Mouse (Mus musculus): ENCODE measurements around the gene Rbfox1. TPM values are rescaled to one million over a fixed set of nuclear protein-coding genes. Genes with fewer than 3 reads are reported as not detected.

The Rbfox1 gene
- polyA plus RNA-seq, 1 experiment from 2014 or later, result 13.9 TPM

- Histone ChIP-seq H3K9me3 (ENCODE audit: control insufficient read depth, low read length) (no peaks in the 10 kb centered on the region), H3K9ac (ENCODE audit: low read depth, low read length) (no peak overlapping the region), H3K4me3 (ENCODE audit: low read depth, low read length) (no peak overlapping the region), H3K4me1 (ENCODE audit: control insufficient read depth, insufficient read depth, low read length) (no peaks in the 10 kb centered on the region), H3K27me3 (replicated peaks; ENCODE audit: control insufficient read depth, insufficient read depth, low read length) (no peaks in the 10 kb centered on the region), H3K36me3 (ENCODE audit: control insufficient read depth, insufficient read depth, low read length) (no peaks in the 10 kb centered on the region), H3K4me2 (ENCODE audit: low read depth, low read length) (no peak overlapping the region), H3K27ac (replicated peaks; ENCODE audit: low read depth, low read length) (no peak overlapping the region)
- DNase-seq (ENCODE audit: low spot score) (no peak), ATAC-seq (ENCODE audit: low read depth) (no peak)
- 58% methylated on average over 4 of the region's 4 CpGs for WGBS
These were observed 54.9 kb downstream of the Rbfox1 start for GRCm38 (mm10) chr16:5940016-5940415.

- Histone ChIP-seq H3K36me3 (ENCODE audit: control insufficient read depth, insufficient read depth, low read length) (no peaks in the 10 kb centered on the region), H3K4me1 (ENCODE audit: control insufficient read depth, insufficient read depth, low read length) (no peaks in the 10 kb centered on the region), H3K9me3 (ENCODE audit: control insufficient read depth, low read length) (no peaks in the 10 kb centered on the region), H3K27me3 (replicated peaks; ENCODE audit: control insufficient read depth, insufficient read depth, low read length) (no peaks in the 10 kb centered on the region), H3K4me3 (ENCODE audit: low read depth, low read length) (no peak overlapping the region), H3K27ac (replicated peaks; ENCODE audit: low read depth, low read length) (no peak overlapping the region), H3K4me2 (ENCODE audit: low read depth, low read length) (no peak overlapping the region), H3K9ac (ENCODE audit: low read depth, low read length) (no peak overlapping the region)
- WGBS, result 79% methylated on average over 1 of the region's 1 CpGs
- ATAC-seq (ENCODE audit: low read depth), result no peak
- no peak for DNase-seq (ENCODE audit: low spot score)
These were observed 60.5 kb downstream of the Rbfox1 start for GRCm38 (mm10) chr16:5945682-5946081.

- DNase-seq (ENCODE audit: low spot score), result no peak
- Histone ChIP-seq H3K36me3 (ENCODE audit: control insufficient read depth, insufficient read depth, low read length) (no peaks in the 10 kb centered on the region), H3K4me2 (ENCODE audit: low read depth, low read length) (no peak overlapping the region), H3K4me1 (ENCODE audit: control insufficient read depth, insufficient read depth, low read length) (no peaks in the 10 kb centered on the region), H3K27ac (replicated peaks; ENCODE audit: low read depth, low read length) (no peak overlapping the region), H3K9me3 (ENCODE audit: control insufficient read depth, low read length) (no peaks in the 10 kb centered on the region), H3K4me3 (ENCODE audit: low read depth, low read length) (no peak overlapping the region), H3K9ac (ENCODE audit: low read depth, low read length) (no peak overlapping the region), H3K27me3 (replicated peaks; ENCODE audit: control insufficient read depth, insufficient read depth, low read length) (no peaks in the 10 kb centered on the region)
- WGBS, result 63% methylated on average over 3 of the region's 3 CpGs
- ATAC-seq (ENCODE audit: low read depth), result no peak
These were observed 68.0 kb downstream of the Rbfox1 start for GRCm38 (mm10) chr16:5953106-5953505.

- ATAC-seq (ENCODE audit: low read depth) (no peak), DNase-seq (ENCODE audit: low spot score) (no peak)
- WGBS, result 69% methylated on average over 4 of the region's 4 CpGs
These were observed 72.3 kb downstream of the Rbfox1 start for GRCm38 (mm10) chr16:5957418-5957817.

GRCm38 (mm10) chr16:5961786-5962185 lies 76.6 kb downstream of the Rbfox1 start:
- ATAC-seq (ENCODE audit: low read depth) (no peak), DNase-seq (ENCODE audit: low spot score) (no peak)
- Histone ChIP-seq H3K27me3 (replicated peaks; ENCODE audit: control insufficient read depth, insufficient read depth, low read length) (no peaks in the 10 kb centered on the region), H3K9ac (ENCODE audit: low read depth, low read length) (no peak overlapping the region), H3K4me3 (ENCODE audit: low read depth, low read length) (no peak overlapping the region), H3K27ac (replicated peaks; ENCODE audit: low read depth, low read length) (no peak overlapping the region), H3K9me3 (ENCODE audit: control insufficient read depth, low read length) (no peaks in the 10 kb centered on the region), H3K36me3 (ENCODE audit: control insufficient read depth, insufficient read depth, low read length) (no peaks in the 10 kb centered on the region), H3K4me1 (ENCODE audit: control insufficient read depth, insufficient read depth, low read length) (no peaks in the 10 kb centered on the region), H3K4me2 (ENCODE audit: low read depth, low read length) (no peak overlapping the region)
- 75% methylated on average over 3 of the region's 3 CpGs for WGBS

More at GRCm38 (mm10) chr16:5957418-5957817, 72.3 kb downstream of the Rbfox1 start:
- no peaks in the 10 kb centered on the region for H3K36me3 ChIP-seq (ENCODE audit: control insufficient read depth, insufficient read depth, low read length)
- H3K9ac ChIP-seq (ENCODE audit: low read depth, low read length), result no peak overlapping the region
- no peak overlapping the region for H3K4me3 ChIP-seq (ENCODE audit: low read depth, low read length)
- H3K4me2 ChIP-seq (ENCODE audit: low read depth, low read length), result no peak overlapping the region
- no peaks in the 10 kb centered on the region for H3K9me3 ChIP-seq (ENCODE audit: control insufficient read depth, low read length)
- no peak overlapping the region for H3K27ac ChIP-seq (replicated peaks; ENCODE audit: low read depth, low read length)
- no peaks in the 10 kb centered on the region for H3K4me1 ChIP-seq (ENCODE audit: control insufficient read depth, insufficient read depth, low read length)
- no peaks in the 10 kb centered on the region for H3K27me3 ChIP-seq (replicated peaks; ENCODE audit: control insufficient read depth, insufficient read depth, low read length)

- DNase-seq (ENCODE audit: low spot score), result no peak
- WGBS, result 81% methylated on average over 2 of the region's 2 CpGs
- H3K27me3 ChIP-seq (replicated peaks; ENCODE audit: control insufficient read depth, insufficient read depth, low read length), result no peaks in the 10 kb centered on the region
- H3K4me2 ChIP-seq (ENCODE audit: low read depth, low read length), result no peak overlapping the region
- no peak overlapping the region for H3K4me3 ChIP-seq (ENCODE audit: low read depth, low read length)
- no peaks in the 10 kb centered on the region for H3K9me3 ChIP-seq (ENCODE audit: control insufficient read depth, low read length)
- no peak overlapping the region for H3K27ac ChIP-seq (replicated peaks; ENCODE audit: low read depth, low read length)
- no peaks in the 10 kb centered on the region for H3K4me1 ChIP-seq (ENCODE audit: control insufficient read depth, insufficient read depth, low read length)
- ATAC-seq (ENCODE audit: low read depth), result no peak
- H3K36me3 ChIP-seq (ENCODE audit: control insufficient read depth, insufficient read depth, low read length), result no peaks in the 10 kb centered on the region
- H3K9ac ChIP-seq (ENCODE audit: low read depth, low read length), result no peak overlapping the region
These were observed 89.0 kb downstream of the Rbfox1 start for GRCm38 (mm10) chr16:5974172-5974571.

GRCm38 (mm10) chr16:5992045-5993011 lies 107.2 kb downstream of the Rbfox1 start:
- Histone ChIP-seq H3K36me3 (ENCODE audit: control insufficient read depth, insufficient read depth, low read length) (no peaks in the 10 kb centered on the region), H3K9ac (ENCODE audit: low read depth, low read length) (no peak overlapping the region), H3K9me3 (ENCODE audit: control insufficient read depth, low read length) (no peaks in the 10 kb centered on the region), H3K27ac (replicated peaks; ENCODE audit: low read depth, low read length) (no peak overlapping the region), H3K27me3 (replicated peaks; ENCODE audit: control insufficient read depth, insufficient read depth, low read length) (no peaks in the 10 kb centered on the region), H3K4me2 (ENCODE audit: low read depth, low read length) (no peak overlapping the region), H3K4me1 (ENCODE audit: control insufficient read depth, insufficient read depth, low read length) (no peaks in the 10 kb centered on the region), H3K4me3 (ENCODE audit: low read depth, low read length) (no peak overlapping the region)
- WGBS, result 47% methylated on average over 10 of the region's 10 CpGs
- DNase-seq (ENCODE audit: low spot score), result peak; percentile 16
- ATAC-seq (ENCODE audit: low read depth), result no peak

GRCm38 (mm10) chr16:5997136-5997535 lies 112.0 kb downstream of the Rbfox1 start:
- Histone ChIP-seq H3K36me3 (ENCODE audit: control insufficient read depth, insufficient read depth, low read length) (no peaks in the 10 kb centered on the region), H3K4me3 (ENCODE audit: low read depth, low read length) (no peak overlapping the region), H3K4me2 (ENCODE audit: low read depth, low read length) (no peak overlapping the region), H3K9ac (ENCODE audit: low read depth, low read length) (no peak overlapping the region), H3K27ac (replicated peaks; ENCODE audit: low read depth, low read length) (no peak overlapping the region), H3K9me3 (ENCODE audit: control insufficient read depth, low read length) (no peaks in the 10 kb centered on the region), H3K27me3 (replicated peaks; ENCODE audit: control insufficient read depth, insufficient read depth, low read length) (no peaks in the 10 kb centered on the region), H3K4me1 (ENCODE audit: control insufficient read depth, insufficient read depth, low read length) (no peaks in the 10 kb centered on the region)
- ATAC-seq (ENCODE audit: low read depth) (no peak), DNase-seq (ENCODE audit: low spot score) (no peak)
- 62% methylated on average over 4 of the region's 4 CpGs for WGBS

- no peaks in the 10 kb centered on the region for H3K36me3 ChIP-seq (ENCODE audit: control insufficient read depth, insufficient read depth, low read length)
- DNase-seq (ENCODE audit: low spot score), result no peak
- ATAC-seq (ENCODE audit: low read depth), result no peak
- H3K27me3 ChIP-seq (replicated peaks; ENCODE audit: control insufficient read depth, insufficient read depth, low read length), result no peaks in the 10 kb centered on the region
- no peaks in the 10 kb centered on the region for H3K4me1 ChIP-seq (ENCODE audit: control insufficient read depth, insufficient read depth, low read length)
- no peaks in the 10 kb centered on the region for H3K9me3 ChIP-seq (ENCODE audit: control insufficient read depth, low read length)
- no peak overlapping the region for H3K27ac ChIP-seq (replicated peaks; ENCODE audit: low read depth, low read length)
- 84% methylated on average over 4 of the region's 4 CpGs for WGBS
- no peak overlapping the region for H3K4me2 ChIP-seq (ENCODE audit: low read depth, low read length)
- no peak overlapping the region for H3K9ac ChIP-seq (ENCODE audit: low read depth, low read length)
- no peak overlapping the region for H3K4me3 ChIP-seq (ENCODE audit: low read depth, low read length)
These were observed 112.5 kb downstream of the Rbfox1 start for GRCm38 (mm10) chr16:5997651-5998050.

Measured in embryonic facial prominence, embryonic 14.5 days (tissue).